Mouse (Mus musculus) layer of hippocampus, adult 2 months (tissue): Measurements from ENCODE around the gene Slc38a3. TPM values are rescaled to one million over a fixed set of nuclear protein-coding genes. Genes with fewer than 3 reads are reported as not detected.

Source experiments
- DNase-seq, 2 experiments: peaks; one replicate each; pipeline ENCODE4 v3.0.0; 2022; ENCODE audit warnings: low spot score in 2 of 2
- H3K27ac ChIP-seq: fragments of 200-600 bp; 2 replicates; pipeline ENCODE4 v1.8.1; 2022
- H3K4me3 ChIP-seq: fragments of 200-600 bp; 2 replicates; pipeline ENCODE4 v1.8.1; 2022; ENCODE audit warnings: mild to moderate bottlenecking
- CTCF ChIP-seq: fragments of 200-600 bp; conservative IDR thresholded peaks from 2 replicates; pipeline ENCODE4 v1.8.1; 2022; ENCODE audit warnings: antibody characterized with exemption, mild to moderate bottlenecking, moderate library complexity
- total RNA-seq, 2 experiments: library from RNA; stranded (reverse); gene quantifications; 2 replicates each; pipeline ENCODE4 v1.2.3; 2021

Slc38a3 gene
- total RNA-seq, 2 experiments from 2014 or later: 55.7 to 65.0 TPM

- peak; percentile 68 to 84 for DNase-seq
- H3K4me3 ChIP-seq: peak overlapping the region; percentile 17; the same call in 1 of the 2 replicates
These were observed 42.5 kb downstream of the Slc38a3 start for GRCm38 (mm10) chr9:107626844-107627277.

GRCm38 (mm10) chr9:107626158-107626843 is 43.0 kb downstream of the Slc38a3 start:
- Histone ChIP-seq H3K27ac (peak overlapping the region; percentile 83), H3K4me3 (peak overlapping the region; percentile 17; the same call in 1 of the 2 replicates)
- no peak for DNase-seq
- no peak for TF ChIP-seq CTCF

More at GRCm38 (mm10) chr9:107626844-107627277, 42.5 kb downstream of the Slc38a3 start:
- TF ChIP-seq CTCF: peak; percentile 93
- peak overlapping the region; percentile 83 for H3K27ac ChIP-seq

GRCm38 (mm10) chr9:107625351-107626128 is 43.8 kb downstream of the Slc38a3 start:
- TF ChIP-seq CTCF: peak; percentile 58
- H3K4me3 ChIP-seq: no peak overlapping the region

GRCm38 (mm10) chr9:107624951-107625350 is 44.4 kb downstream of the Slc38a3 start:
- Histone ChIP-seq H3K27ac (peak overlapping the region; percentile 72), H3K4me3 (no peak overlapping the region)
- DNase-seq: no peak
- no peak for TF ChIP-seq CTCF

More at GRCm38 (mm10) chr9:107625351-107626128, 43.8 kb downstream of the Slc38a3 start:
- no peak for DNase-seq
- peak overlapping the region; percentile 72 for H3K27ac ChIP-seq

- DNase-seq: no peak
- Histone ChIP-seq H3K27ac (peak overlapping the region; percentile 72), H3K4me3 (no peak overlapping the region)
- no peak for TF ChIP-seq CTCF
These were observed 44.8 kb downstream of the Slc38a3 start for GRCm38 (mm10) chr9:107624539-107624938.

- no peak for TF ChIP-seq CTCF
- Histone ChIP-seq H3K27ac (no peak overlapping the region; the same call in 1 of the 2 replicates), H3K4me3 (no peak overlapping the region)
- no peak for DNase-seq
These were observed 48.4 kb downstream of the Slc38a3 start for GRCm38 (mm10) chr9:107620954-107621353.

- no peak for DNase-seq
- TF ChIP-seq CTCF: no peak
- Histone ChIP-seq H3K27ac (peak overlapping the region; percentile 67; the same call in 1 of the 2 replicates), H3K4me3 (no peak overlapping the region)
These were observed 49.8 kb downstream of the Slc38a3 start for GRCm38 (mm10) chr9:107619546-107619879.

- Histone ChIP-seq H3K4me3 (no peak overlapping the region), H3K27ac (peak overlapping the region; percentile 67; the same call in 1 of the 2 replicates)
- no peak for DNase-seq
- no peak for TF ChIP-seq CTCF
These were observed 50.4 kb downstream of the Slc38a3 start for GRCm38 (mm10) chr9:107618778-107619545.

- peak overlapping the region; percentile 67; the same call in 1 of the 2 replicates for H3K27ac ChIP-seq
- no peak for DNase-seq
- H3K4me3 ChIP-seq: no peak overlapping the region
- no peak for TF ChIP-seq CTCF
These were observed 51.2 kb downstream of the Slc38a3 start for GRCm38 (mm10) chr9:107618098-107618497.

GRCm38 (mm10) chr9:107617461-107617860 is 51.9 kb downstream of the Slc38a3 start:
- H3K4me3 ChIP-seq: no peak overlapping the region
- DNase-seq: no peak
- H3K27ac ChIP-seq: peak overlapping the region; percentile 67; the same call in 1 of the 2 replicates
- peak; percentile 56 for TF ChIP-seq CTCF

- Histone ChIP-seq H3K4me3 (no peak overlapping the region), H3K27ac (no peak overlapping the region; the same call in 1 of the 2 replicates)
- TF ChIP-seq CTCF: no peak
- DNase-seq: no peak
These were observed 54.3 kb downstream of the Slc38a3 start for GRCm38 (mm10) chr9:107615035-107615434.

- DNase-seq: no peak
- peak overlapping the region; percentile 64 for H3K4me3 ChIP-seq
- TF ChIP-seq CTCF: peak; percentile 25
- peak overlapping the region; percentile 98 for H3K27ac ChIP-seq
These were observed 56.3 kb downstream of the Slc38a3 start for GRCm38 (mm10) chr9:107612945-107613569.
